21 mouse cellular contexts compared by ENCODE assay signal in genomic region chr5:71914028-71914427, GRCm38 (mm10).
DNase-seq lines count a peak whose midpoint lies in the region; ATAC-seq and TF ChIP-seq lines count a peak whose summit lies in the region.
"Had no signal": no experiment of that assay in that cellular context is flagged by ENCODE, and none has a peak within 500 bp of the region (broad histone marks: within the 10 kb centered on the region; RNA-seq: fewer than 3 reads in every experiment).

No protein-coding gene starts in this region.

- no peak for TF ChIP-seq EP300 in stomach, postnatal 0 days (optimal IDR thresholded peaks at IDR 0.05)

- H3K27me3 ChIP-seq in stomach, embryonic 14.5 days (ENCODE audit: control insufficient read depth, insufficient read depth, low read length): no peaks in the 10 kb centered on the region
- no peaks in the 10 kb centered on the region for H3K27me3 ChIP-seq in stomach, embryonic 15.5 days (replicated peaks)
- no peaks in the 10 kb centered on the region for H3K27me3 ChIP-seq in stomach, postnatal 0 days (ENCODE audit: control insufficient read depth, insufficient read depth, low read length)
- H3K27me3 ChIP-seq: CH12.LX had no signal

- H3K36me3 ChIP-seq in stomach, embryonic 14.5 days (ENCODE audit: control insufficient read depth, insufficient read depth, low read length): no peaks in the 10 kb centered on the region
- no peaks in the 10 kb centered on the region for H3K36me3 ChIP-seq in stomach, embryonic 15.5 days
- H3K36me3 ChIP-seq in stomach, postnatal 0 days (ENCODE audit: control insufficient read depth, insufficient read depth, low read length): no peaks in the 10 kb centered on the region
- H3K36me3 ChIP-seq: G1E had no signal

- H3K9ac ChIP-seq in stomach, embryonic 14.5 days (replicated peaks; ENCODE audit: low read depth, low read length): no peak overlapping the region
- no peak overlapping the region for H3K9ac ChIP-seq in stomach, embryonic 15.5 days
- no peak overlapping the region for H3K9ac ChIP-seq in stomach, postnatal 0 days (ENCODE audit: low read length)

- H3K27ac ChIP-seq in stomach, embryonic 14.5 days (ENCODE audit: low read length): no peak overlapping the region
- no peak overlapping the region for H3K27ac ChIP-seq in stomach, embryonic 15.5 days
- no peak overlapping the region for H3K27ac ChIP-seq in stomach, postnatal 0 days (replicated peaks)

- H3K4me2 ChIP-seq in stomach, embryonic 14.5 days (replicated peaks; ENCODE audit: low read depth, low read length): no peak overlapping the region
- H3K4me2 ChIP-seq in stomach, embryonic 15.5 days: no peak overlapping the region
- no peak overlapping the region for H3K4me2 ChIP-seq in stomach, postnatal 0 days (replicated peaks; ENCODE audit: low read depth)

- DNase-seq in stomach, postnatal 0 days (ENCODE audit: low spot score): no peak
- DNase-seq in thymus, postnatal 14 days: no peak
- DNase-seq in heart, postnatal 10 days: no peak
- no peak for DNase-seq in spleen, postnatal 14 days (ENCODE audit: low spot score in 2 of 2)
- DNase-seq: adrenal gland, adult 2 months; adrenal gland, adult 8-10 months; adrenal gland, postnatal 10 days; adrenal gland, postnatal 14 days; adrenal gland, postnatal 25 days; adrenal gland, postnatal 36 days; B cell, adult 2 months; cerebellum, adult 11 months; cerebellum, adult 11-12 months; cerebellum, adult 18-20 months had no signal

- no peaks in the 10 kb centered on the region for H3K4me1 ChIP-seq in stomach, embryonic 14.5 days (ENCODE audit: control insufficient read depth, insufficient read depth, low read length)
- H3K4me1 ChIP-seq in stomach, embryonic 15.5 days: no peaks in the 10 kb centered on the region
- no peaks in the 10 kb centered on the region for H3K4me1 ChIP-seq in stomach, postnatal 0 days (replicated peaks; ENCODE audit: control insufficient read depth, insufficient read depth)

- WGBS in stomach, embryonic 14.5 days: 59% methylated on average over 1 of the region's 1 CpGs
- 53% methylated on average over 1 of the region's 1 CpGs for WGBS in stomach, embryonic 15.5 days
- WGBS in stomach, postnatal 0 days: 29% methylated on average over 1 of the region's 1 CpGs

- H3K9me3 ChIP-seq in stomach, embryonic 14.5 days (ENCODE audit: control insufficient read depth, low read depth, low read length): no peaks in the 10 kb centered on the region
- no peaks in the 10 kb centered on the region for H3K9me3 ChIP-seq in stomach, embryonic 15.5 days
- no peaks in the 10 kb centered on the region for H3K9me3 ChIP-seq in stomach, postnatal 0 days (ENCODE audit: control insufficient read depth, low read length)
- H3K9me3 ChIP-seq: G1E had no signal

- peak; percentile 63; the same call in 1 of the 2 replicates for ATAC-seq in stomach, embryonic 14.5 days (ENCODE audit: insufficient number of reproducible peaks, insufficient read depth, low FRiP score, low read depth)
- ATAC-seq in stomach, embryonic 15.5 days (ENCODE audit: insufficient read depth, low FRiP score, low read depth): peak; percentile 60; the same call in 1 of the 2 replicates
- peak; percentile 38; the same call in 1 of the 2 replicates for ATAC-seq in stomach, postnatal 0 days (ENCODE audit: low FRiP score, low TSS enrichment)
- ATAC-seq: activated CD4-positive, CD25-positive, alpha-beta regulatory T cell, adult 4 months; CD4-positive, CD25-positive, alpha-beta regulatory T cell, adult 4 months; Patski had no signal

- intact Hi-C loops in heart, postnatal 10 days (cut with DNase I): no loop called here

- no peak overlapping the region for H3K4me3 ChIP-seq in stomach, embryonic 14.5 days (ENCODE audit: low read depth, low read length)
- no peak overlapping the region for H3K4me3 ChIP-seq in stomach, embryonic 15.5 days (replicated peaks)
- H3K4me3 ChIP-seq in stomach, postnatal 0 days (ENCODE audit: low read depth, low read length): no peak overlapping the region

- TF ChIP-seq CTCF in stomach, postnatal 0 days (IDR thresholded peaks at IDR 0.05; ENCODE audit: low read depth): no peak
